Mouse (Mus musculus) intestine, postnatal 0 days (tissue): Measurements from ENCODE around the gene Borcs8. TPM values are rescaled to one million over a fixed set of nuclear protein-coding genes. Genes with fewer than 3 reads are reported as not detected.

Source experiments
- ATAC-seq: fragments of 200-750 bp; cut with Nextera tagmentation; 2 replicates; pipeline ENCODE4 v1.8.0; 2017; ENCODE audit warnings: mild to moderate bottlenecking, moderate TSS enrichment, moderate library complexity
- H3K27ac ChIP-seq: fragments of 300-500 bp; sonication (generic); 2 replicates; pipeline ENCODE4 v1.5.1; 2014; ENCODE audit warnings: mild to moderate bottlenecking, low read depth, low read length, moderate library complexity
- H3K27me3 ChIP-seq: fragments of 300-500 bp; sonication (generic); replicated peaks from 2 replicates; pipeline ENCODE4 v1.6.1; 2014; ENCODE audit warnings: low read length, mixed read lengths; ENCODE audit not compliant: control insufficient read depth, insufficient read depth
- H3K36me3 ChIP-seq: fragments of 300-500 bp; sonication (generic); 2 replicates; pipeline ENCODE4 v1.6.1; 2014; ENCODE audit warnings: mild to moderate bottlenecking, moderate library complexity; ENCODE audit not compliant: control insufficient read depth, insufficient read depth
- H3K4me1 ChIP-seq: fragments of 300-500 bp; sonication (generic); replicated peaks from 2 replicates; pipeline ENCODE4 v1.6.1; 2014; ENCODE audit warnings: antibody characterized with exemption, low read length, mixed read lengths; ENCODE audit not compliant: control insufficient read depth, insufficient read depth
- H3K4me2 ChIP-seq: fragments of 300-500 bp; sonication (generic); replicated peaks from 2 replicates; pipeline ENCODE4 v1.6.1; 2014; ENCODE audit warnings: low read depth, mild to moderate bottlenecking, moderate library complexity
- H3K4me3 ChIP-seq: fragments of 300-500 bp; sonication (generic); 2 replicates; pipeline ENCODE4 v1.5.1; 2014; ENCODE audit warnings: low read depth, low read length
- H3K9ac ChIP-seq: fragments of 300-500 bp; sonication (generic); 2 replicates; pipeline ENCODE4 v1.6.1; 2014; ENCODE audit warnings: mild to moderate bottlenecking, low read depth, low read length
- H3K9me3 ChIP-seq: fragments of 300-500 bp; sonication (generic); 2 replicates; pipeline ENCODE4 v1.6.1; 2016; ENCODE audit warnings: mixed run types; ENCODE audit not compliant: control insufficient read depth
- CTCF ChIP-seq: sonication (generic); IDR thresholded peaks from 2 replicates; pipeline ENCODE4 v1.5.1; 2016; ENCODE audit warnings: low read depth, mild to moderate bottlenecking, control low read depth, antibody characterized with exemption, moderate library complexity
- WGBS: fragments of 180-500 bp; shearing (Covaris S2); extraction: QIAGEN DNeasy Blood & Tissue Kit; methylation state at CpG from one replicate; pipeline ENCODE4 v1.1.7; 2014; 5-methylcytosine and 5-hydroxymethylcytosine counted together
- polyA plus RNA-seq: library from polyadenylated mRNA; unstranded; fragments of >200 nt; fragmentation: Nextera tagmentation; extraction: Ambion mirVana; gene quantifications from 2 replicates; pipeline ENCODE4 v1.2.1, GENCODE M21; 2015

Borcs8 gene
- polyA plus RNA-seq, 1 experiment from 2014 or later = 32.5 TPM

GRCm38 (mm10) chr8:70179082-70179481 lies 39.8 kb downstream of the Borcs8 start:
- Histone ChIP-seq H3K4me1 (no peaks in the 10 kb centered on the region), H3K9ac (no peak overlapping the region), H3K4me3 (no peak overlapping the region), H3K4me2 (no peak overlapping the region), H3K9me3 (no peaks in the 10 kb centered on the region), H3K27me3 (no peaks in the 10 kb centered on the region), H3K27ac (no peak overlapping the region), H3K36me3 (peaks cover 53% of the 10 kb centered on the region)
- TF ChIP-seq CTCF = peak; percentile 80
- ATAC-seq = peak; percentile 58
- 96% methylated on average over 4 of the region's 4 CpGs for WGBS

- no peak for ATAC-seq
- TF ChIP-seq CTCF = no peak
- peak overlapping the region; percentile 37 for H3K9ac ChIP-seq
Measured at GRCm38 (mm10) chr8:70181212-70181902, 42.1 kb downstream of the Borcs8 start.

GRCm38 (mm10) chr8:70181903-70182252 lies 42.6 kb downstream of the Borcs8 start:
- 0 out of 2 replicates have a peak, but pooled peaks cover 4% of the 10 kb centered on the region for H3K4me1 ChIP-seq
- TF ChIP-seq CTCF = no peak
- H3K9ac ChIP-seq = peak overlapping the region; percentile 37
- H3K36me3 ChIP-seq = peaks cover 56% of the 10 kb centered on the region
- no peak overlapping the region for H3K4me2 ChIP-seq
- no peak overlapping the region for H3K27ac ChIP-seq
- no peak overlapping the region for H3K4me3 ChIP-seq
- WGBS = 50% methylated on average over 2 of the region's 2 CpGs
- no peaks in the 10 kb centered on the region for H3K27me3 ChIP-seq
- H3K9me3 ChIP-seq = no peaks in the 10 kb centered on the region
- ATAC-seq = no peak

More at GRCm38 (mm10) chr8:70181212-70181902, 42.1 kb downstream of the Borcs8 start:
- H3K4me2 ChIP-seq = no peak overlapping the region
- H3K27me3 ChIP-seq = no peaks in the 10 kb centered on the region
- no peak overlapping the region; the same call in 1 of the 2 replicates for H3K27ac ChIP-seq
- no peak overlapping the region for H3K4me3 ChIP-seq
- H3K9me3 ChIP-seq = no peaks in the 10 kb centered on the region
- peaks cover 54% of the 10 kb centered on the region for H3K36me3 ChIP-seq
- WGBS = 66% methylated on average over 16 of the region's 16 CpGs
- 0 out of 2 replicates have a peak, but pooled peaks cover 2% of the 10 kb centered on the region for H3K4me1 ChIP-seq

GRCm38 (mm10) chr8:70183194-70183593 lies 43.9 kb downstream of the Borcs8 start:
- H3K27ac ChIP-seq = no peak overlapping the region
- no peak overlapping the region for H3K4me2 ChIP-seq
- no peak overlapping the region for H3K4me3 ChIP-seq
- WGBS = 84% methylated on average over 4 of the region's 4 CpGs
- no peak for TF ChIP-seq CTCF
- no peak overlapping the region for H3K9ac ChIP-seq
- peaks cover 45% of the 10 kb centered on the region for H3K36me3 ChIP-seq
- H3K9me3 ChIP-seq = no peaks in the 10 kb centered on the region
- no peaks in the 10 kb centered on the region for H3K27me3 ChIP-seq
- ATAC-seq = no peak
- 0 out of 2 replicates have a peak, but pooled peaks cover 4% of the 10 kb centered on the region for H3K4me1 ChIP-seq

GRCm38 (mm10) chr8:70188707-70189106 lies 49.4 kb downstream of the Borcs8 start:
- peak; percentile 72 for ATAC-seq
- peak overlapping the region; percentile 77 for H3K27ac ChIP-seq

GRCm38 (mm10) chr8:70193238-70193637 lies 53.9 kb downstream of the Borcs8 start:
- H3K27ac ChIP-seq = peak overlapping the region; percentile 89

More at GRCm38 (mm10) chr8:70188707-70189106, 49.4 kb downstream of the Borcs8 start:
- H3K9me3 ChIP-seq = no peaks in the 10 kb centered on the region
- peaks cover 22% of the 10 kb centered on the region; the same call in 1 of the 2 replicates for H3K4me1 ChIP-seq
- no peak overlapping the region for H3K4me3 ChIP-seq
- H3K27me3 ChIP-seq = no peaks in the 10 kb centered on the region
- H3K9ac ChIP-seq = no peak overlapping the region; the same call in 1 of the 2 replicates
- H3K36me3 ChIP-seq = peaks cover 17% of the 10 kb centered on the region; the same call in 1 of the 2 replicates
- peak overlapping the region; percentile 52 for H3K4me2 ChIP-seq
- WGBS = 37% methylated on average over 7 of the region's 7 CpGs
- no peak for TF ChIP-seq CTCF

More at GRCm38 (mm10) chr8:70193238-70193637, 53.9 kb downstream of the Borcs8 start:
- no peak overlapping the region for H3K4me3 ChIP-seq
- H3K4me1 ChIP-seq = peaks cover 25% of the 10 kb centered on the region; the same call in 1 of the 2 replicates
- WGBS = 33% methylated on average over 5 of the region's 5 CpGs
- no peaks in the 10 kb centered on the region for H3K27me3 ChIP-seq
- no peak overlapping the region; the same call in 1 of the 2 replicates for H3K4me2 ChIP-seq
- no peak for TF ChIP-seq CTCF
- H3K9me3 ChIP-seq = no peaks in the 10 kb centered on the region
- ATAC-seq = peak; percentile 89
- peaks cover 9% of the 10 kb centered on the region; the same call in 1 of the 2 replicates for H3K36me3 ChIP-seq
- no peak overlapping the region for H3K9ac ChIP-seq
